Mouse (Mus musculus): ENCODE data around the gene Itga2. TPM values are rescaled to one million over a fixed set of nuclear protein-coding genes. Genes with fewer than 3 reads are reported as not detected.

The Itga2 gene
- polyA plus RNA-seq, 1 experiment from 2014 or later = 1.2 TPM

GRCm38 (mm10) chr13:114793250-114794030, 138.5 kb downstream of the Itga2 start:
- DNase-seq (ENCODE audit: low spot score) = peak; percentile 40
- H3K27ac ChIP-seq (replicated peaks) = no peak overlapping the region
- no peaks in the 10 kb centered on the region for H3K9me3 ChIP-seq
- no peak overlapping the region for H3K4me3 ChIP-seq
- H3K36me3 ChIP-seq (replicated peaks) = no peaks in the 10 kb centered on the region
- H3K27me3 ChIP-seq (replicated peaks; ENCODE audit: low read depth, poor library complexity, severe bottlenecking) = no peaks in the 10 kb centered on the region
- WGBS = 51% methylated on average over 6 of the region's 6 CpGs
- no peaks in the 10 kb centered on the region for H3K4me1 ChIP-seq

- no peaks in the 10 kb centered on the region for H3K4me1 ChIP-seq
- no peak overlapping the region for H3K4me3 ChIP-seq
- 85% methylated on average over 1 of the region's 1 CpGs for WGBS
- H3K27me3 ChIP-seq (replicated peaks; ENCODE audit: low read depth, poor library complexity, severe bottlenecking) = no peaks in the 10 kb centered on the region
- H3K27ac ChIP-seq (replicated peaks) = no peak overlapping the region
- DNase-seq (ENCODE audit: low spot score) = no peak
- no peaks in the 10 kb centered on the region for H3K9me3 ChIP-seq
- no peaks in the 10 kb centered on the region for H3K36me3 ChIP-seq (replicated peaks)
Observed at GRCm38 (mm10) chr13:114791511-114791910, 140.4 kb downstream of the Itga2 start.

Other genes with a start within 250 kb of the Itga2 start
- 64.4 and 67.3 TPM in 2 replicates for gene Mocs2, start 113.9 kb downstream of the Itga2 start, polyA plus RNA-seq (2016; fragmentation: Nextera tagmentation; extraction: Ambion mirVana)
- 5.6 and 6.0 TPM in 2 replicates for gene Pelo, start 158.1 kb upstream of the Itga2 start, polyA plus RNA-seq (2016; fragmentation: Nextera tagmentation; extraction: Ambion mirVana)
- 2.1 and 2.7 TPM in 2 replicates for gene Gm49395, start 169.8 kb upstream of the Itga2 start, polyA plus RNA-seq (2016; fragmentation: Nextera tagmentation; extraction: Ambion mirVana)
- 2.3 and 2.9 TPM in 2 replicates for gene Itga1, start 169.9 kb upstream of the Itga2 start, polyA plus RNA-seq (2016; fragmentation: Nextera tagmentation; extraction: Ambion mirVana)